Mouse (Mus musculus) lung, postnatal 14 days (tissue): Measurements from ENCODE around the gene Amph.

Experiments
- DNase-seq: peaks from one replicate; pipeline ENCODE4 v3.0.0; 2021

The Amph gene

DNA sequence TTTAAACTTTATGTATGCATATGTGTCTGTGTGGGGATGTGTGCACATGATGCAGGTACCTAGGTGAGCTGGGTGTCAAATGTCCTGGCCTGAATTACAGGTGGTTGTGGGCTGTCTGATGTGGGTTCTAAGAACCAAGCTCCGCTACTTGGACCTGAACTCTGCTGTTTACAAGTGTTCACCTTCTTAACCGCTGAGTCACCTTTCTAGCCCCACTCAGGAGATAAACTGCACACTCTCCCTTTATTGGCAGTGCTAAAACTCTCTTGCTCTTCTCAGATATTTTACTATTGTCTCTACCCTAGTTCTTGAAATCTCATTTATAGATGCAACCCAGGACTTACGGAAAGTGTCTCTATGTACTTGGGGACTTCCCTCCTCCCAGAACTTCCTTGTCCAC is 199.5 kb downstream of the Amph start:
- no peak for DNase-seq

DNA sequence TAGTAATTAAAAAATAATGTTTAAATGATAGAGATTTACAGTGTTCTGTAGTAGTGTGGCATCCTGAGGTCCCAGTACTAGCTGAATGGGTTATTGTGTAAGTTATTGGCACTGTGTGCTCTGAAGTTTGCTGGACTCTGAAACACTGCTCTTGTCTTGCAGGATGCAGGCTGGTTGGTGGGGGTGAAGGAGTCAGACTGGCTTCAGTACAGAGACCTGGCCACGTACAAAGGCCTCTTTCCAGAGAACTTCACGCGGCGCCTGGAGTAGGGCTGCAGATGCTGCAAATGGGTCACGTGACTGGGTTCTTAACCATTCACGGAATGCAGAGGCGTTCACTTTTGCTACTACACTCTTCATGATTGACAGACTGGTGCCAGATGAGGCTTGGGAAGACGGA is 201.6 kb downstream of the Amph start:
- DNase-seq = no peak

DNA sequence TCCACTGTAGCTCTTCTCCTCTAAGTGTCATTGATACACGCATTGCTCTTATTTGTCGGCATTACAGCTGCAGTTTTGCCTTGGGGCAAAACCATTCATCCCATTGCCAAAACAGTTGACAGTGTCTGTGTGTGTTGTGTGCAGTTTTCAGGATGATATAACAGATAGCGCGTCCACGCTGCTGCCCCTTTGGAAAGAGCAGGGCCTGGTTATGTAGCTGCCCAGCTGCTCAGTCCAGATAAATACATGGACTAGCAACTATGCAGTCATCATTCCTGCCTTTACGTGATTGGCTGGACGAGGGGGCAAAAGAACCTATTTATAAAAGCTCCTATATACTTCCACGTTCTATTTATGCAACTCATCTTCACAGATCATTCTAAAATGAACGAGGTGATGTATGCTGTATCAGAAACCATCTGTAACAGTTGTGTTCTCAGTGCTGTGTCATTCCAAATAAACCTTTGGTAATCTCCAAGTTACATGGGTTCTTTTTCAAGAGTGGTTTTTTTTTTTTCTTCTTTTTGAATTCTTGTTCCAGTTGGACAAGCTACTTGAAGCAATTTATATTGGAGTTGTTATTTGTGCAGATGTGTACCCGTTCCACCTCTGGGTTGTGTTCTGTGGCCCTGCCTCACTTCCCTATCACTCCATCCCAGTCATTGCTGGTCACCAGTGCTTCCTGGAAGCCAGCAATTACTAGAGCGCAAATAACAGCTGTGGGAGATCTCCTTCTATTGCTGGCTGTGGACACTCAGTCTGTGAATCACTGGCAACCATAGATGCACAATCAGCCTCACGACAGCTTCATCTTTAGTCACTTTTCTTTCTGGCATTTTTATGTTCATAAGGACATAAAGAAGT is 202.7 kb downstream of the Amph start:
- DNase-seq = no peak

DNA sequence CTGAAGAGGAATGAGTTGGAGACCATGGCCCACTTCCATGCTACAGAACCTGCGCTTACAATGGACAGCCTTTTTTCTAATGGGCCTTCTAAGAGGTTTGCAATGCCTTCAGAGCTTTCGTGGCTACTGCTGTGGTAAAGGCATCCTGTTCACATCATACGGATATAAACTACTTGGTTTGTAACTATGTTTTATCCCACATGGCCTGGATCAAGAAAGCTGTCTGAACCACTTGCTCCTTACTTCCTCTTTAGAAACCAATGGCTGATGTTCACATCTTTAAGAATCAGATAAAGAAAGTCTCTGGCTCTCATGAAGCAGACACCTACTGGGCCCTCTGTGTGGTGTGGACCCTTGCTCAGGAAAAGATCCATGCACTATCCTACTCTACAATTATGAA is 204.1 kb downstream of the Amph start:
- no peak for DNase-seq

DNA sequence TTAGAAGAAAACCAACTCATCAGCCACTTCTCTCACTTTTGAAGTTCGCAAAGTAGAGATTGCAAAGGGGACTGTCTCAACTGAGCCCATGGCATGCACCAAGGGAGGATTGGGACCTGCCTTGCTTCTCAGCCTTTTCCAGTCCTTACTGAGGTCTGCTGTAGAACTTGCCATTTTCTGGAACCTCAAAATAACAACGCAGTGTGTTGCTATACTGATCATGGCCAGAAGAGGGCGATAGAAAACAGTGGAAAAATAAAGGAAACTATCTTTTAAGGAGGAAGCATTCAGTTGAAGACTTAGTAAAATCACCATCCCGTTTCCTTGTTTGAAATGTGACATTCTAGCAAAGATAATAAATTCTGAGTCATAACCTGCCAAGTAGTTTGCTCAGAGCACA is 210.5 kb downstream of the Amph start:
- DNase-seq = peak; percentile 61

DNA sequence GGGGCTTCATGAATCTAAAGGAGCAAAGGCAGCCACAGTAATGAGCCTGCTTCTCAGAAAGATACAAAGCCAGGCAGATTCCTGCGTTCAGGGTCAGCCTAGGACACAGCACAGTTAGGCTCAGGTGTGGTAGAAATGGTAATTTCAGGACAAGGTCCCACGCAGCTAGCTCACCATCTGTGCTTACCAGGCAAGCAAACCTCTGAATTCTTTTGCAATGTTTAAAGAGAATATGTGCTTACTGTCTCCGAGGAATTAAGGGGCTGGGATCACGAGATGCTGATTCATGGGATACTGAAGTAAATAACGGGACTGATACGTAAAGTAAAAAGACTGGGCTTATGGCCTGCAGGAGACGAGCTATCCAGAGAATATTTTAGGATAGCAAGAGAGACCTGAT is 212.6 kb downstream of the Amph start:
- DNase-seq = no peak

DNA sequence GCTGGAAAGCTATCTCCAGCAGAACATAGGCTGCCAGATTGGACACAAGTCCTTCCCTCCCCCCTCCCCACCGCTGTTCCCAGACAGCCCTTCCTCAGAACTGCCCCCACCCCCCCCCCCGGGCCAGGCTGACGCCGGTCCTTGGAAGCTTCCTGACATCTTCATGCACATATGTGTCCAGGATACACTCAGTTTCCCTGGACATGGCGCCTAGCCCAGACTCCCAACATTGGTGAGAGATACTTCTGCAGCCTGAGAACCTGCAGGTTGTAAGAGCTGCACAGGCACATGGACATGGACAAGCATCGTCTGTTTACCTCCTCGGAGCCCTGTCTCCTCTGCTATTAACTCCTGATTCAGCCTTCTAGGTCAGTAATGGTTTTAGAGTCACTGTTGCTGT is 213.1 kb downstream of the Amph start:
- no peak for DNase-seq

DNA sequence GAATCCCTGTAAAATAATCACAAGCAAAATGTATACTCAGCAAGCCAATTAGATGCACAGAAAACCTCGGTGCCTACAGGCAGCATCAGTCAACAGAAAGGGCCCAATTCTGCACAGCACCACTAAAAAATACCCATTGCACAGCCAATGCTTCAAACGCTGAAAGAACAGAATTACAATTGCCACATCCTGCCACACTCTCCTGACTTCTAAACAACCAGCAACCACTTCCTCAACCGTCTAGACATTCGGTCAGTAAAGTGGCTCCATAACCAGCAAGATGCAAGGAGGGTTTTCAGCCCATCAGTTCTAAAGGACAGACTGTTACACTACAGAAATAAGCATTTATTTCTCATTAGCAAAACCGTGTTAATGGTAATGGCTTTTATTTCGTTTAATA is 214.1 kb downstream of the Amph start:
- no peak for DNase-seq

DNA sequence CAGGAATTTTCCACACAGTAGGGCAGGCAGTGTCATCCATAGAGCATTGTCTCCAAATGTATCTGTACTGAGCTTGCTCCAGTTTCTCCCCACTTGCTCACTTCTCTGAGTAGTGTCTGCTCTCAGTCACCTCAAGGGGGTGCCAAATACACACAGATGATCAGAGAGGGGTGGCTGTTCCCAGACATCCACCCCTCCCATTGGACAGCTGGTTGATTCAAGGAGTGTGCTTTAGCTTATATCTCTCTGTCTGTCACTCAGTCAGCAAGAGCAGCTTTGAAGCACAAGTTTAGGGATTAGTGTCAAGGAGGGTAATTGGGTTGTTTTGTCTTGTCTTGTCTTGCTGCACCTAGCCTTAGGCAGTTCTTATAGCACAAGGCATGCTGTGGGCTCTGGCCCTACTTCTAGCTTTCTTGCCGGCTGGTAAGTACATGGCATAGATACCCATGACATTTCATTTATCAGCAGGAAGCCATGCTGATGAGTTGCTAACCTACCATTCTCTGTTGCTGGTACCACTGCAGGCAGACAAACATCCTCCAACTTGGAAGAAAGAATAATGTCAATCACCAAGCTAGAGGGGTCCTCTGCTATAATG is 229.8 kb downstream of the Amph start:
- peak; percentile 51 for DNase-seq

DNA sequence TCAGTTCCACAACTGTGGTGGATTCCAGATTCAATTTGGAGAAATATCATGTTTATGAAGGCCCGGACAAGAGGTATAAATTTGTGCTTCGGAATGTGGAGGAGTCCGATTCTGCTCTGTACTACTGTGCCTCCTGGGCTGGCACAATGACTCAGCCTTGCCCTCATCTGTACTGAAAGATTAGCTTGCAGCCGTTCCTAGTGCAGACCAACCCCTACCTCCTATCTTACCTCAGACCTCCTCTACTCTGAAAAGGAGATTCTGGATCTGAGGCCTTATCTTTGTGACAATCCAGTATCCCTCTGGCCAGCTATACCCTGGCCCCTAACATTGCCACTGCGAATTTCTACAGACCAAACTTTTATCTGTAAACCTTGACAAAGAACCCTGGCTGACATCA is 230.3 kb downstream of the Amph start:
- no peak for DNase-seq

DNA sequence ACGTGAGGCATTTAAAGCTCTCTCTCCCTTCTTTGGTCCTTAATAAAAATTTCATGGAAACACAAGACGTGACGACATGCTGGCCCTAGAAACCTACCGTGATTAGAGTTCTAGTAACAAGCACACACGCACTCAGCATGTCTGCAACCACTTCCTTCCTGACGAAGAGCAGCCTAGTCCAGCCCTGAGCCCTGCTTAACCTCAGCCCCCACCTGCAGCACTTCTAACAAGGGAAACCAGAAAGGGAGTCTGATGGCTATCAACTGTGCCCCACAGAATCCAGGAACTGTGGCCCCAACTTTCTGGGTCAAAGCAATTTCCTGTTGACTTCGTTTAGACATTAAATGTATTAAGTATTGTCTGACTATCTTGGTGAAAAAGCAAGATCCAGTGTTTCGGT is 234.3 kb downstream of the Amph start:
- DNase-seq = no peak

DNA sequence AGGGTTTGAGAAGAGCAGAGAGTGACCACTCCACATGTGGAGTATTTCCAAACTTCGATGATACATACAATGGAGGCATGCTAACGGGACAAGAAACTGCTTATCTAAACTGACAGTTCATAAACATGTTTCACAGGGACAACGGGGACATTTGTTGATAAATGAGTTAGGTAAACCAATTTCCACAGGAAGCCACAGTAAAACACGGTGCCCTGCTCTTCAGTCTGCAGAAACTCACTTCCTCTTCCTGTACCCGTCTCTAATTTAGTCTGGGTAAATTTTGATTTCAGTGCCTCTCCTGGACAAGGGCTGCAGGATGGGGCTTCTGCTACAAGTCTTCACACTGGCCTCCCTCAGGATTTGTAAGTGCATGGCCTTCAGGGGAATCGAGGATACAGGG is 242.0 kb downstream of the Amph start:
- DNase-seq = no peak

DNA sequence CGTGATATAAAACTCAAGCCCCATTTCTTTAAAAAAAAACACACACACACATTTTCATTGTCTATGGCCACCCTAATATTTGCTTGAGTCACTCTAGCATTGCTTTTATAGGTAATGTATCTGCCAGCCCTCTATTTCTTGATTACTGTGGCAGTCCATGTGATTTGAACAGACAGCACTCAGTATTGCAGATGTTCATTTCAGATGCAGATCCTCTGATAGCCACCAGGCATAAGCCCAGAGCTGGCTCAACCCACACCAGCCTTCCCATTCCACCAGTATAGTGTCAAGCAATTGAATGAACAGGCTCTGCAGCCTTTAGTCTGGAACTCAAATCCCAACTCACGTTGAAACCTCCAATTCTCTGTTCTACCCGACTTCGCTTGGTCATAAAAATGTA is 246.8 kb downstream of the Amph start:
- DNase-seq = no peak

DNA sequence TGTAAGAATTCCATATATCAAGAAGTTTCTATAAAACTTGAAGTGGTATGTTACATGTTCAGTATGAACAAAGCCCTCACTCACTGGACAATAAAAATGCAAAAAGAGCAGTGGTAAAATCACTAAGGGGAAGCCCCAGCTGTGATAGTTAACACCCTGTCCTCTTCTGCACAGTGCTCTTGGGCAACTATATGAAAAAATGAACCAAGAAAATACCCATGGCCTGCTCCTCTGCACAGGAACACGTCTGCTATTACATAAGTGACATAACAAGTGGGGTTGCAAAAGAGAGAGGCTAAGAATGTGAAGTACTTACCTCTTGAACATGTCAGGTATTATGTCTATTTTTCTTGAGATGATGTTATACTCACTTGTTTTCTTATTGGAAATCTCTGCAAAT is 247.5 kb downstream of the Amph start:
- DNase-seq = no peak
